Mouse (Mus musculus): ENCODE results near the gene Sprr2h. TPM values are rescaled to one million over a fixed set of nuclear protein-coding genes. Genes with fewer than 3 reads are reported as not detected.

Gene Sprr2h
- not detected in 2 replicates for polyA plus RNA-seq (2015; fragmentation: Nextera tagmentation; extraction: Ambion mirVana)

DNA sequence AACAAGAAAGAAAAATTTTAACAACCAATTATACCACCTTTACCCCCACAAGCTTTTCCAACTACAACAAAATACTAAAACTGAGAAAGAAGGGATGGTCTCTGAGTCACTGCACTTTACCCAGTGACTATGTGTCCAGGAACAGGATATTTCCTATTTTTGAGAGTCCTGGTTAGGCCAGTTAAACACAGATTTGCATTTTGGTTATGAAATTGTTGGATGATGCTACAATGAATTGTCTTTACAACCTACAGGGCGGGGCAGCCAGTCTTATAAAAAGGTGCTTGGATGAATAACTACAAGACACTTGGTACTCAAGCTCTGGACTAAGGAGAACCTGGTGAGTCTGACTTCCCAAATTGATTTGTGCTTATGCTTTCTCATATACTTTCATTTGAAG, at the start of gene Sprr2h:
Sprr2h (plus strand) TSS at position 301 of the 400 bp plus-strand sequence.
- Histone ChIP-seq H3K36me3 (no peaks in the 10 kb centered on the region), H3K9me3 (no peaks in the 10 kb centered on the region), H3K9ac (no peak within 1 kb of the TSS), H3K27ac (no peak within 1 kb of the TSS), H3K27me3 (no peaks in the 10 kb centered on the region), H3K4me1 (no peaks in the 10 kb centered on the region), H3K4me2 (no peak within 1 kb of the TSS), H3K4me3 (no peak within 1 kb of the TSS)
- no peak for ATAC-seq (ENCODE audit: borderline replicate concordance, extremely low read depth, low FRiP score, low TSS enrichment)
- WGBS: 77% methylated on average over 1 of the region's 1 CpGs

DNA sequence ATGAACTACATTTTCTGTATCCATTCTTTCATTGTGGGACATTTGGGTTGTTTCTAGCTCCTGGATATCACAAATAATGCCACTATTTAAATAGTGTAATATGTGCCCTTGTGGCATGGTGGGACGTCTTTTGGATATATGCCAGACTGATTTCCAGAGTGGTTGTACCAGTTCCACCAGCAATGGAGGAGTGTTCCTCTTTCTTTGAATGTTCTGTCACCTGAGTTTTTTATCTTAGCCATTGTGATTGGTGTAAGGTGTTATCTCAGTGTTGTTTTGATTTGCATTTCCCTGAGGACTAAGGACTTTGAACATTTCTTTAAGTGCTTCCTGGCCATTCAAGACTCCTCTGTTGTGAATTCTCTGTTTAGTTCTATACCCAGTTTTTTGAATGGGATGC, 49.2 kb upstream of the Sprr2h start:
- Histone ChIP-seq H3K27me3 (no peaks in the 10 kb centered on the region), H3K27ac (no peak overlapping the region), H3K9me3 (no peaks in the 10 kb centered on the region), H3K4me3 (no peak overlapping the region), H3K9ac (no peak overlapping the region), H3K4me2 (no peak overlapping the region), H3K4me1 (no peaks in the 10 kb centered on the region), H3K36me3 (no peaks in the 10 kb centered on the region)
- 57% methylated on average over 1 of the region's 1 CpGs for WGBS
- ATAC-seq (ENCODE audit: borderline replicate concordance, extremely low read depth, low FRiP score, low TSS enrichment): no peak

DNA sequence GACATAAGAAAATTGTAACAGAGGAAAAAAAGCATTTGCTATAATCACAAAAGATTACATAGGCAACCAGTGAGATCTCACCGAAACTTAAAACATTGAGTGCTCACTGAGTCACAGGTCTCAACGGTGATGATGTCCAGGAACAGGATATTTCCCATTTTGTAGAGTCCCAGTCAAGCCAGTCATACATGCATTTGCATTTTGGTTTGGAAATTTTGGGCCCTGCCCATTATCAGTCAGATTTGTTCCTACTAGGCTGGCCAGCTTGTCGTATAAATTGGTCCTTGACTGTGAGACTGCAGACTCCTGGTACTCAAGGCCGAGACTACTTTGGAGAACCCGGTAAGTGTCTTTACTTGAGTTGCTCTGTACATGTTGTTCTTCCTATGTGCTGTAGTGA, 46.6 kb upstream of the Sprr2h start, which contains the start of gene Sprr2d:
Sprr2d (plus strand) TSS at position 301 of the 400 bp plus-strand sequence.
- Histone ChIP-seq H3K36me3 (no peaks in the 10 kb centered on the region), H3K27me3 (no peaks in the 10 kb centered on the region), H3K9me3 (no peaks in the 10 kb centered on the region), H3K27ac (no peak within 1 kb of the TSS), H3K4me2 (no peak within 1 kb of the TSS), H3K4me3 (no peak within 1 kb of the TSS), H3K4me1 (no peaks in the 10 kb centered on the region), H3K9ac (no peak within 1 kb of the TSS)
- 81% methylated on average over 5 of the region's 5 CpGs for WGBS
- no peak for ATAC-seq (ENCODE audit: borderline replicate concordance, extremely low read depth, low FRiP score, low TSS enrichment)

DNA sequence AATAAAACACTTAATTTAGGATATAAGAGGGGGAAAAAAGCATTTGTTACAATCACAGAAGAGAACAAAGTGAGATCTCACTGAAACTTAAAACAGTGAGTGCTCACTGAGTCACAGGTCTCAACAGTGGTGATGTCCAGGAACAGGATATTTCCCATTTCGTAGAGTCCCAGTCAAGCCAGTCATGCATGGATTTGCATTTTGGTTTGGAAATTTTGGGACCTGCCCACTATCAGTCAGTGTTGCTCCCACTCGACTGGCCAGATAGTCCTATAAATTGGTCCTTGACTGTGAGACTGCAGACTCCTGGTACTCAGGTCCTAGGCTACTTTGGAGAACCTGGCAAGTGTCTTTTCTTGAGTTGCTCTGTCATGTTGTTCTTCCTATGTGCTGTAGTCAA, 33.6 kb upstream of the Sprr2h start, which contains the start of gene Sprr2e:
Sprr2e (plus strand) TSS at position 301 of the 400 bp plus-strand sequence.
- Histone ChIP-seq H3K27me3 (no peaks in the 10 kb centered on the region), H3K4me3 (no peak within 1 kb of the TSS), H3K9me3 (no peaks in the 10 kb centered on the region), H3K4me1 (no peaks in the 10 kb centered on the region), H3K9ac (no peak within 1 kb of the TSS), H3K36me3 (no peaks in the 10 kb centered on the region), H3K4me2 (no peak within 1 kb of the TSS), H3K27ac (no peak within 1 kb of the TSS)
- WGBS: 80% methylated on average over 2 of the region's 2 CpGs
- ATAC-seq (ENCODE audit: borderline replicate concordance, extremely low read depth, low FRiP score, low TSS enrichment): no peak

DNA sequence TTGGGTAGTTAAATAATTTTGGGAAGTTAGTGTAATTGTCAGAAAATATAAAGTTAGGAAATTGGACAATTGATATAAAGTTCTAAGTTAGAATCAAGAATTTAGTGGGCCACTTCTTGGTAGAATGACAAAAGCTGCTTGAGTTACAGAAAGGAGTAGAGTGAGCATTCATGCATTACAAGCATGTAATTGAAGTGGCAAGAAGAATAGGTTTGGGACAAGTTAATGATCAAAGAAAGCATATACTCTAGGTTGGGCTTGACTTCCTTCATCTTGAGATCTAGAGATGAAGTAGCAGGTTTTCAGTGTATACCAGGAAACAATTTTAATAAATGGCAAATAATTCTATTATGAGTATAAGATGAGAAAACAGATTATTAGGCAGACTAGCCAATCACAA, 23.9 kb upstream of the Sprr2h start:
- Histone ChIP-seq H3K27ac (no peak overlapping the region), H3K36me3 (no peaks in the 10 kb centered on the region), H3K27me3 (no peaks in the 10 kb centered on the region), H3K4me1 (no peaks in the 10 kb centered on the region), H3K9ac (no peak overlapping the region), H3K4me2 (no peak overlapping the region), H3K9me3 (no peaks in the 10 kb centered on the region), H3K4me3 (no peak overlapping the region)
- no peak for ATAC-seq (ENCODE audit: borderline replicate concordance, extremely low read depth, low FRiP score, low TSS enrichment)

DNA sequence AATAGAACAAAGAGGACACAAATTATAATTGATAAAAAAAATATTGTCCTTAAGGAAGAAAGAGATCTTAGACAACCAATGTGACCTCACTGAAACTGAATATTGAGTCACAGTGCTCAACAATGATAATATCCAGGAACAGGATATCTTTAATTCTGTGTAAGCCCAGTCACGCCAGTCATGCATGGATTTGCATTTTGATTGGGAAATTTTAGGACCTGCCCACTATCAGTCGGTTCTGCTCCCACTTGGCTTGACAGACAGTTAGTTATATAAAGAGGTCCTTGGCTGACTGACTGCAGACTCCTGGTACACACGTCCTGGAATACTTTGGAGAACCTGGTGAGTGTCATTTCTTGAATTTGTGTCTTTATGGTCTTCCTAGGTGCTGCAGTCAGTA, 20.6 kb upstream of the Sprr2h start, which contains the start of gene Sprr2f:
Sprr2f (plus strand) TSS at position 301 of the 400 bp plus-strand sequence.
- H3K9me3 ChIP-seq: no peaks in the 10 kb centered on the region
- H3K4me3 ChIP-seq: no peak within 1 kb of the TSS
- no peak for ATAC-seq (ENCODE audit: borderline replicate concordance, extremely low read depth, low FRiP score, low TSS enrichment)
- H3K36me3 ChIP-seq: no peaks in the 10 kb centered on the region
- H3K27me3 ChIP-seq: no peaks in the 10 kb centered on the region
- no peak within 1 kb of the TSS for H3K27ac ChIP-seq
- 67% methylated on average over 3 of the region's 3 CpGs for WGBS
- no peak within 1 kb of the TSS for H3K4me2 ChIP-seq
- H3K9ac ChIP-seq: no peak within 1 kb of the TSS
- H3K4me1 ChIP-seq: no peaks in the 10 kb centered on the region

DNA sequence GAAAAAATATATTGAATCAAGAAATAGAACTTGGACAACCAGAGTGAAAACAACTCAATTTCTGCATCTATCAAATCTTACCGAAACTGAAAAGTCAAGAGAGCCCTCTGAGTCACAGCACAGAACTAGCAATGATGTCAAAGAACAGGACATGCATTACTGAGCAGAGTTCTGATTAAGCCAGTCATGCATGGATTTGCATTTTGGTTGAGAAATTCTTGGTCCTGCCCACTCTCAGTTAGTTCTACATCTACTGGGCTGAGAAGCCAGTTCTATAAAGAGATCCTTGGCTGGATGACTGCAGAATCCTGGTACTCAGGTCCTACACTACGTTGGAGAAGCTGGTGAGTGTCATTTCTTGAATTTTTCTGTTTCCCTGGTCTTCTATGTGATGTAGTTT, 11.9 kb upstream of the Sprr2h start:
- Histone ChIP-seq H3K4me1 (no peaks in the 10 kb centered on the region), H3K27ac (no peak overlapping the region), H3K4me2 (no peak overlapping the region), H3K4me3 (no peak overlapping the region), H3K9ac (no peak overlapping the region), H3K36me3 (no peaks in the 10 kb centered on the region), H3K9me3 (no peaks in the 10 kb centered on the region), H3K27me3 (no peaks in the 10 kb centered on the region)
- 67% methylated on average over 2 of the region's 2 CpGs for WGBS
- ATAC-seq (ENCODE audit: borderline replicate concordance, extremely low read depth, low FRiP score, low TSS enrichment): no peak

DNA sequence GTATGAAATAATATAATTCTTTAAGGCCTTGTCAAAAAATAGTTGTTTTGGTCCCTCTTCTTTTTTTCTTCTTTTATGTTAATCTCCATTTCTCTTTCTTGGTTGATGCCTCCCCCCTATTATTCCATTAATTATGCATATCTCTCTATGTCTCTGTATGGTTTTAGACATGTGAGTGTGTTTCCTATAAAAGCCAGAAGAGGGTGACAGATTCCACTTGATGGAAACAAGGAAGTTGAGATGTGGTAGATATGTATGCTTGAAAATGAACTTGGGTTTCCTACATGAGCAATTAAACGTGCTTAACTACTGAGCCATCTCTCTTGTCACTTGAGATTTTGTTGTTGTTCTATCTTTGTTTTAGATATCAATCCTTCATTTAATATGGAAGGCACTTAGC, 8.8 kb downstream of the Sprr2h start:
- H3K36me3 ChIP-seq: no peaks in the 10 kb centered on the region
- no peak overlapping the region for H3K9ac ChIP-seq
- no peak overlapping the region for H3K4me3 ChIP-seq
- 45% methylated on average over 1 of the region's 1 CpGs for WGBS
- no peaks in the 10 kb centered on the region for H3K4me1 ChIP-seq
- no peak overlapping the region for H3K27ac ChIP-seq
- no peaks in the 10 kb centered on the region for H3K27me3 ChIP-seq
- H3K4me2 ChIP-seq: no peak overlapping the region
- ATAC-seq (ENCODE audit: borderline replicate concordance, extremely low read depth, low FRiP score, low TSS enrichment): no peak
- H3K9me3 ChIP-seq: no peaks in the 10 kb centered on the region

DNA sequence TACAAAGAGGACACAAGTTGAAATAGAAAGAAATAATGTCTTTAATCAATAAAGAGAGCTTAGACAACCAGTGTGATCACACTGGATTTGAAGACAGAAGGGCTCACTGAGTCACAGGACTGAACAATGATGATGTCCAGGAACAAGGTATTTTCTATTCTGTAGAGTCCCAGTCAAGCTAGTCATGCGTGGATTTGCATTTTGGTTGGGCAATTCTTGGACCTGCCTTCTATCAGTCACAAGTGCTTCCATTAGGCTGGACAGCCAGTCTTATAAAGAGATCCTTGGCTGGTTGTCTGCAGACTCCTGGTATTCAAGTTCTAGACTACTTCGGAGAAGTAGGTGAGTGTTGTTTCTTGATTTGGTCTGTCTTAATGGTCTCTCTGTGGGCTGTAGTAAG, 22.2 kb downstream of the Sprr2h start, which contains the start of gene Sprr2i:
Sprr2i (plus strand) TSS at position 301 of the 400 bp plus-strand sequence.
- WGBS: 87% methylated on average over 2 of the region's 2 CpGs
- H3K27me3 ChIP-seq: no peaks in the 10 kb centered on the region

DNA sequence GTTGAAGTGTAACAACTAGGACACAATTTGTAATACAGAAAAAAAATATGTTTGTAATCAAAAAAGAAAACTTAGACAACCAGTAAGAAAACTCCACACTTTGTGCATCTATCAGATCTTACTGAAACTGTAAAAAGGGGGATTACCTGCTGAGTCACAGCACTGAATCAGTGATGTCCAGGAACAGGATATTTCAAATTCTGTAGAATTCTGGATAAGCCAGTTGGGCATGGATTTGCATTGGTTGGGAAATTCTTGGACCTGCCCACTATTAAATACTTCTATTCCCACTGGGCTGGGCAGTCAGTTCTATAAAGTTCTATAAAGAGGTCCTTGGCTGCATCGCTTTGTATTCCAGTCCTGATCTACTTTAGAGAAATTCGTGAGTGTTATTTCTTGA, 32.3 kb downstream of the Sprr2h start, which contains the start of gene Sprr2j-ps:
Sprr2j-ps (plus strand) TSS at position 301 of the 400 bp plus-strand sequence.
- WGBS: 84% methylated on average over 2 of the region's 2 CpGs

More for the DNA sequence above, 22.2 kb downstream of the Sprr2h start, which contains the start of gene Sprr2i:
- no peaks in the 10 kb centered on the region for H3K4me1 ChIP-seq
- no peaks in the 10 kb centered on the region for H3K9me3 ChIP-seq
- no peak within 1 kb of the TSS for H3K4me3 ChIP-seq
- H3K9ac ChIP-seq: no peak within 1 kb of the TSS
- H3K27ac ChIP-seq: no peak within 1 kb of the TSS
- no peak for ATAC-seq (ENCODE audit: borderline replicate concordance, extremely low read depth, low FRiP score, low TSS enrichment)
- no peak within 1 kb of the TSS for H3K4me2 ChIP-seq
- H3K36me3 ChIP-seq: no peaks in the 10 kb centered on the region

DNA sequence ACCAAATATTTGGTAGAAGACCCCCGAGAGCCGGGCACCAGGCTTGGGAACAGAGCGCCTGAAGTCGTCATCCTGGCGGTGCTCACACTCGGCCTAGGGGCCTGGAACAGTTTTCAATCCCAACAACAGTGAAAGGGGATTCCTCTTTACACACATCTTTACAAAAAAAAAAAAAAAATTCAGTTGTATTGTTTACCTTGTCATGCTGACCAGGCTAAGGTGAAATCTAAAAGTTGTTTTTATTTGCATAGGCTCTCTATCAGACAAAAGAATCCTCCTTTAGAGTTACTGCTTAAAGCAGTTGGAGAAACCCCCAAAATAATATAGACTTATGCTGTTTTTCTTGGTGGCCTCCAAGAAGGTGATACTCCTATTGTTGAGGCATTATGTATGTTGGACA, 43.8 kb downstream of the Sprr2h start, which contains the start of gene Gm9774:
Gm9774 (minus strand) TSS at position 101 of the 400 bp plus-strand sequence.
- H3K9ac ChIP-seq: no peak within 1 kb of the TSS
- ATAC-seq (ENCODE audit: borderline replicate concordance, extremely low read depth, low FRiP score, low TSS enrichment): no peak

More for the DNA sequence above, 32.3 kb downstream of the Sprr2h start, which contains the start of gene Sprr2j-ps:
- H3K4me1 ChIP-seq: no peaks in the 10 kb centered on the region
- no peak for ATAC-seq (ENCODE audit: borderline replicate concordance, extremely low read depth, low FRiP score, low TSS enrichment)
- H3K36me3 ChIP-seq: no peaks in the 10 kb centered on the region
- H3K27ac ChIP-seq: no peak within 1 kb of the TSS
- no peaks in the 10 kb centered on the region for H3K27me3 ChIP-seq
- H3K9me3 ChIP-seq: no peaks in the 10 kb centered on the region
- H3K4me3 ChIP-seq: no peak within 1 kb of the TSS
- H3K4me2 ChIP-seq: no peak within 1 kb of the TSS
- H3K9ac ChIP-seq: no peak within 1 kb of the TSS

DNA sequence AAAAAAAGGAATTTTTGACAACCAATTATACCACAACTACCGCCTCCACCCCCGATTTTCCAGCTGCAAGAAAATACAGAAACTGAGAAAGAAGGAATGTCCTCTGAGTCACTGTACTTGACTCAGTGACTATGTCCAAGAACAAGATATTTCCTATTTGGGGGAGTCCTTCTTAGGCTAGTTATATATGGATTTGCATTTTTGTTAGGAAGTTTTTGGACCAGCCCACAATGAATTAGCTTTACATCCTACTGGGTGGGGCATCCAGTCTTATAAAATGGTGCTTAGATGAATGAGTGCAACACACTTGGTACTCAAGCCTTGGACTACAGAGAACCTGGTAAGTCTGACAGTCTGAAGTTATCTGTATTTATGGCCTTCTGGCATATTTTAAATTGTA, 46.8 kb downstream of the Sprr2h start, which contains the start of gene Sprr2k:
Sprr2k (plus strand) TSS at position 301 of the 400 bp plus-strand sequence.
- no peak for ATAC-seq (ENCODE audit: borderline replicate concordance, extremely low read depth, low FRiP score, low TSS enrichment)
- H3K27me3 ChIP-seq: no peaks in the 10 kb centered on the region
- 83% methylated on average over 2 of the region's 2 CpGs for WGBS

More for the DNA sequence above, 43.8 kb downstream of the Sprr2h start, which contains the start of gene Gm9774:
- Histone ChIP-seq H3K4me2 (no peak within 1 kb of the TSS), H3K27ac (no peak within 1 kb of the TSS), H3K27me3 (no peaks in the 10 kb centered on the region), H3K9me3 (no peaks in the 10 kb centered on the region), H3K4me1 (no peaks in the 10 kb centered on the region), H3K4me3 (no peak within 1 kb of the TSS), H3K36me3 (no peaks in the 10 kb centered on the region)
- 93% methylated on average over 6 of the region's 6 CpGs for WGBS

More for the DNA sequence above, 46.8 kb downstream of the Sprr2h start, which contains the start of gene Sprr2k:
- Histone ChIP-seq H3K36me3 (no peaks in the 10 kb centered on the region), H3K9me3 (no peaks in the 10 kb centered on the region), H3K9ac (no peak within 1 kb of the TSS), H3K4me1 (no peaks in the 10 kb centered on the region), H3K4me3 (no peak within 1 kb of the TSS), H3K27ac (no peak within 1 kb of the TSS), H3K4me2 (no peak within 1 kb of the TSS)

Measured in lung, embryonic 15.5 days (tissue).